Mouse (Mus musculus) embryonic fibroblast, embryonic 13.5 days (primary cell): Measurements from ENCODE around the gene Rrbp1.

ENCODE experiments used
- CTCF ChIP-seq: IDR thresholded peaks from 2 replicates; pipeline ENCODE4 v1.5.1; 2011; ENCODE audit warnings: mild to moderate bottlenecking, control low read depth, low read length, moderate library complexity, borderline replicate concordance; ENCODE audit not compliant: insufficient read depth
- POLR2A ChIP-seq: IDR thresholded peaks from 2 replicates; pipeline ENCODE4 v1.6.1; 2011; ENCODE audit warnings: low read depth, mild to moderate bottlenecking, control low read depth, low read length, moderate library complexity

- TF ChIP-seq CTCF (no peak), POLR2A (no peak)
Measured at GRCm38 (mm10) chr2:143983482-143983881, 27.6 kb downstream of the Rrbp1 start.
